Mouse (Mus musculus): ENCODE measurements at regions not wholly inside any gene's neighbourhood (a gene's known extent, or its start where the extent isn't known, plus 50 kb on each side); places are given as distances from the start of the nearest gene placed in this dataset.
"Not testable (repeated sequence)": the region's sequence is repeated elsewhere in the genome, so short reads cannot be mapped to it uniquely, and the experiment has no call there.

GRCm38 (mm10) chr13:10867864-10868263 is 507.2 kb upstream of the Chrm3 start:
- DNase-seq: no peak
- intact Hi-C loops (cut with DNase I): no loop called here

DNA sequence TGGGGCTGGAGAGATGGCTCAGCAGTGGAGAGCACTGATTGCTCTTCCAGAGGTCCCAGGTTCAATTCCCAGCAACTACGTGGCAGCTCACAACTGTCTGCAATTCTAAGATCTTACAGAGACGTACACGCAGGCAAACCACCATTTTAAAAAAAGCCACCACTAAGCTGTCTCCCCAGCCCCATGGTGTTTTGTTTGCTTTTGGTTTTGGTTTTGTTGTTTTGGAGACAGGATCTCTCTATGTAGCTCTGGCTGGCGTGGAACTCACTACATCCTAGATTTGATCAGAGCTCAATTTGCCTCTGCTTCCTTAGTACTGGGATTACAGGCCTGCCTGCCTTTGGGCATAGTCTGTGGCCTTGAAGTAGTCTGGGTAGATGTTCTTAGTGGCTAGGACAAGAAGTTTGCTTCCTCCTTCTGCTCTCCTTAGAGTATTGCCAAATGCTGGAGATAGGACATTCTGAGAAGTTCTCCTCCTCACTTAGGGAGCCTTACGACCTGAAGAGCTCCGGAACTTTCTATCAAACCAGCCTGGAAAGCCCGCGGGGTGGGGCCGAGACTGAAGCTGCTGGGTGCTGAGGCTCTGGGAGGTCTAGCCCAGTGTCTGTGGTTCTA is 495.4 kb upstream of the Chrm3 start:
- intact Hi-C loops (cut with DNase I): not testable (repeated sequence)

GRCm38 (mm10) chr13:10845212-10845611 is 484.6 kb upstream of the Chrm3 start:
- intact Hi-C loops (cut with DNase I): no loop called here

More for the DNA sequence above, 495.4 kb upstream of the Chrm3 start:
- not testable (repeated sequence) for DNase-seq

GRCm38 (mm10) chr13:10799351-10799913 is 438.8 kb upstream of the Chrm3 start:
- DNase-seq: no peak
- intact Hi-C loops (cut with DNase I): no loop called here

More at GRCm38 (mm10) chr13:10845212-10845611, 484.6 kb upstream of the Chrm3 start:
- DNase-seq: no peak
